Mouse (Mus musculus) spleen, postnatal 4 days (tissue): Measurements from ENCODE around the gene Adsl.

Experiments
- DNase-seq, 2 experiments: peaks; one replicate each; pipeline ENCODE4 v3.0.0; 2022; ENCODE audit warnings: low spot score in 2 of 2

The Adsl gene

GRCm38 (mm10) chr15:80941468-80942040 is 6.7 kb upstream of the Adsl start:
- no peak for DNase-seq

- DNase-seq = peak in 1 of 2 experiments; percentile 47
Observed at GRCm38 (mm10) chr15:80945851-80946250, 2.4 kb upstream of the Adsl start.

- no peak for DNase-seq
Observed at GRCm38 (mm10) chr15:80949431-80949830, 1.1 kb downstream of the Adsl start.

GRCm38 (mm10) chr15:80950055-80950454 is 1.8 kb downstream of the Adsl start:
- DNase-seq = no peak

- no peak for DNase-seq
Observed at GRCm38 (mm10) chr15:80953971-80954370, 5.7 kb downstream of the Adsl start.

- no peak for DNase-seq
Observed at GRCm38 (mm10) chr15:80954861-80955260, 6.6 kb downstream of the Adsl start.

- no peak for DNase-seq
Observed at GRCm38 (mm10) chr15:80955836-80956438, 7.6 kb downstream of the Adsl start.

GRCm38 (mm10) chr15:80969371-80969770 is 21.1 kb downstream of the Adsl start:
- no peak for DNase-seq

- no peak for DNase-seq
Observed at GRCm38 (mm10) chr15:80974311-80974710, 26.0 kb downstream of the Adsl start.

- DNase-seq = no peak
Observed at GRCm38 (mm10) chr15:80975666-80976065, 27.4 kb downstream of the Adsl start.

GRCm38 (mm10) chr15:80977620-80978334 is 29.5 kb downstream of the Adsl start, which contains the start of gene Sgsm3:
Gene Sgsm3 (plus strand): TSS chr15:80977765.
- peak; percentile 84 to 93 for DNase-seq

GRCm38 (mm10) chr15:80979611-80980010 is 31.3 kb downstream of the Adsl start:
- no peak for DNase-seq

GRCm38 (mm10) chr15:80981176-80981575 is 32.9 kb downstream of the Adsl start:
- no peak for DNase-seq

- DNase-seq = no peak
Observed at GRCm38 (mm10) chr15:80983264-80983663, 35.0 kb downstream of the Adsl start.

- no peak for DNase-seq
Observed at GRCm38 (mm10) chr15:80988331-80988730, 40.0 kb downstream of the Adsl start.

- no peak for DNase-seq
Observed at GRCm38 (mm10) chr15:80989712-80990111, 41.4 kb downstream of the Adsl start.

GRCm38 (mm10) chr15:80994959-80995358 is 46.7 kb downstream of the Adsl start:
- DNase-seq = no peak

GRCm38 (mm10) chr15:80996090-80996835 is 48.0 kb downstream of the Adsl start:
- no peak for DNase-seq

GRCm38 (mm10) chr15:80997077-80997476 is 48.8 kb downstream of the Adsl start:
- DNase-seq = no peak

- DNase-seq = no peak
Observed at GRCm38 (mm10) chr15:81000419-81001138, 52.3 kb downstream of the Adsl start.

GRCm38 (mm10) chr15:81006127-81006735 is 57.9 kb downstream of the Adsl start:
- no peak for DNase-seq
